Mouse (Mus musculus) heart, embryonic 16.5 days (tissue): ENCODE data around the gene Wnt6. TPM values are rescaled to one million over a fixed set of nuclear protein-coding genes. Genes with fewer than 3 reads are reported as not detected.

Experiments used
- ATAC-seq: fragments of 200-750 bp; cut with Nextera tagmentation; replicated peaks from 2 replicates; pipeline ENCODE4 v1.8.0; 2017; ENCODE audit warnings: moderate number of reproducible peaks; ENCODE audit not compliant: insufficient read depth, low FRiP score; ENCODE audit errors: extremely low read depth
- H3K27ac ChIP-seq: fragments of 300-500 bp; sonication (generic); 2 replicates; pipeline ENCODE4 v1.5.1; 2014; ENCODE audit warnings: mild to moderate bottlenecking, low read length, control low read depth, moderate library complexity
- H3K27me3 ChIP-seq: fragments of 300-500 bp; sonication (generic); 2 replicates; pipeline ENCODE4 v1.6.1; 2014; ENCODE audit warnings: low read length, mixed read lengths; ENCODE audit not compliant: control insufficient read depth, insufficient read depth
- H3K36me3 ChIP-seq: fragments of 300-500 bp; sonication (generic); 2 replicates; pipeline ENCODE4 v1.6.1; 2014; ENCODE audit not compliant: control insufficient read depth, insufficient read depth
- H3K4me1 ChIP-seq: fragments of 300-500 bp; sonication (generic); 2 replicates; pipeline ENCODE4 v1.6.1; 2014; ENCODE audit warnings: low read length, mixed read lengths; ENCODE audit not compliant: control insufficient read depth, insufficient read depth
- H3K4me2 ChIP-seq: fragments of 300-500 bp; sonication (generic); 2 replicates; pipeline ENCODE4 v1.6.1; 2014; ENCODE audit warnings: low read depth, mild to moderate bottlenecking, control low read depth, low read length
- H3K4me3 ChIP-seq: fragments of 300-500 bp; sonication (generic); 2 replicates; pipeline ENCODE4 v1.5.1; 2014; ENCODE audit warnings: mild to moderate bottlenecking, control low read depth, low read length
- H3K9ac ChIP-seq: fragments of 300-500 bp; sonication (generic); 2 replicates; pipeline ENCODE4 v1.6.1; 2014; ENCODE audit warnings: low read length, control low read depth
- H3K9me3 ChIP-seq: fragments of 300-500 bp; sonication (generic); replicated peaks from 2 replicates; pipeline ENCODE4 v1.6.1; 2016; ENCODE audit warnings: low read length; ENCODE audit not compliant: control insufficient read depth
- WGBS: fragments of 180-500 bp; shearing (Covaris S2); extraction: QIAGEN DNeasy Blood & Tissue Kit; methylation state at CpG from one replicate; pipeline ENCODE4 v1.1.7; 2014; 5-methylcytosine and 5-hydroxymethylcytosine counted together
- polyA plus RNA-seq: library from polyadenylated mRNA; unstranded; fragments of >200 nt; fragmentation: Nextera tagmentation; extraction: Ambion mirVana; gene quantifications from 2 replicates; pipeline ENCODE4 v1.2.1, GENCODE M21; 2015

Gene Wnt6
- polyA plus RNA-seq, result 0.36 and 0.71 TPM in 2 replicates

DNA sequence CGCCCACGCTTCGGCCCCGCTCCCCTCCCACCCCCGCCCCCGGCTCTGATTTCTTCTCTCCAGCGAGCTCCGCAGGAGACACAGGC, at the start of gene Wnt6:
Gene Wnt6 (plus strand): TSS at position 48 of the 86 bp plus-strand sequence.
- H3K4me1 ChIP-seq, result peaks cover 21% of the 10 kb centered on the region
- peaks cover 79% of the 10 kb centered on the region for H3K27me3 ChIP-seq
- no peak within 1 kb of the TSS for H3K27ac ChIP-seq
- H3K4me3 ChIP-seq, result peak within 1 kb of the TSS; percentile 59
- H3K36me3 ChIP-seq, result no peaks in the 10 kb centered on the region
- peak within 1 kb of the TSS; percentile 91 for H3K4me2 ChIP-seq
- ATAC-seq, result no peak
- WGBS, result no CpG with 5 or more reads among the region's 8 CpGs
- peak within 1 kb of the TSS; percentile 28 for H3K9ac ChIP-seq
- no peaks in the 10 kb centered on the region for H3K9me3 ChIP-seq

DNA sequence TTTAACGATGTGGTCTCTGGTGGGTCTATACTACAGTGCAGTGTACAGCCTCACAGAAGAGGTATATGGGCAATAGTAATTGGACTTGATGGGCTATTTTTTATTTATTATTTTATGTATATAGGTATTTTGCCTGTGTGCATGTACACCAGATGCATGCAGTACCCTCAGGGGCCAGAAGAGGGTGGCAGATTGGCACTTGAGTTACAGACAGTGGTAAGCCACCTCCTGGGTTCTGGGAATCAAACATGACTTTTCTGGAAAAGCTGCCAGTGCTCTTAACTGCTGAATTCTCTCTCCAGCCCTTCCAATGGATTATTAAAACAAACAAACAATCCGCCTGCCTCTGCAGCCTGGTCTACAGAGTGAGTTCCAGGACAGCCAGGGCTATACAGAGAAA, 47.9 kb upstream of the Wnt6 start:
- 78% methylated on average over 2 of the region's 2 CpGs for WGBS
- no peaks in the 10 kb centered on the region for H3K9me3 ChIP-seq
- H3K4me3 ChIP-seq, result no peak overlapping the region
- H3K27ac ChIP-seq, result no peak overlapping the region
- H3K36me3 ChIP-seq, result no peaks in the 10 kb centered on the region
- no peak overlapping the region for H3K4me2 ChIP-seq
- ATAC-seq, result no peak
- H3K27me3 ChIP-seq, result no peaks in the 10 kb centered on the region
- no peak overlapping the region for H3K9ac ChIP-seq
- no peaks in the 10 kb centered on the region for H3K4me1 ChIP-seq

DNA sequence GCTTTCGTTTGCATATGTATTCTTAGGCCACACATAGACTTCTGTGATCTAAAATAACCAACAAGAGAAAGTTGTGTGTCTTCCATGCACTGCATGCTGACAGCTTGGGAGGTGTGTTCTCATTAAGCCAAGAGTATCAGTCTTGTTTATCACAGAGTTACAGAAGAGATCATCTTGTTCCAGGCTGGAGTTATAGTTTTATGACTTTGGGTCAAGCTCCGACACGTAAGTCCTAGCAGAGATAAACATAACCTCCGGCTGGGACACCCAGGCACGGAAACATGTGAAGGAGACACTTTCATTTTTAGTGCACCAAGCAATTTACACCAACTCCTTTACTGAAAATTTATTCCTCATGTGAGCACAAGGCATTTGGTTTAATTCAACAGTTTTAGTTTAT, 45.6 kb upstream of the Wnt6 start:
- no peaks in the 10 kb centered on the region for H3K9me3 ChIP-seq
- no peak overlapping the region for H3K4me2 ChIP-seq
- H3K36me3 ChIP-seq, result no peaks in the 10 kb centered on the region
- no peak overlapping the region for H3K9ac ChIP-seq
- no peak overlapping the region for H3K27ac ChIP-seq
- H3K4me1 ChIP-seq, result no peaks in the 10 kb centered on the region
- WGBS, result 61% methylated on average over 5 of the region's 5 CpGs
- H3K4me3 ChIP-seq, result no peak overlapping the region
- H3K27me3 ChIP-seq, result no peaks in the 10 kb centered on the region
- ATAC-seq, result no peak

DNA sequence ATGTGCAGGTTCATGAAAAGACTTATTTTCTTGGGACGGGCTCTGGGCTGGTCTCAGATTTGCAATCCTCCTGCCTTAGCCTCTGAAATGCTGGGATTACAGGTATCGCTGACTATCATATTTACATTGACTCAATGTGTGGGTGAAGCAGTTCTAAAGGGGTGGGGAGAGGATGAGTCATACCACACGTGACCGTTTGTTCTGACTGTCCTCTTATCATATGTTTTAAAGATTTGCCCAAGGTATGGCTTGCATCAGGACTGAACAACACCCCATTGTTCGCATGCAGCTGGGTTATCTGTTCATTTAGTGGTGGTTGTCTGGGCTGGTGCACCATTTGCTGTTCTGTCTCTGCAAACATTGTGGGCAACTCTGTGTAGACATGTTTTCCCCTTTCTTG, 45.0 kb upstream of the Wnt6 start:
- no peak overlapping the region for H3K4me3 ChIP-seq
- no peaks in the 10 kb centered on the region for H3K9me3 ChIP-seq
- no peaks in the 10 kb centered on the region for H3K4me1 ChIP-seq
- WGBS, result 52% methylated on average over 5 of the region's 5 CpGs
- H3K27me3 ChIP-seq, result no peaks in the 10 kb centered on the region
- H3K9ac ChIP-seq, result no peak overlapping the region
- H3K27ac ChIP-seq, result no peak overlapping the region
- H3K36me3 ChIP-seq, result no peaks in the 10 kb centered on the region
- no peak for ATAC-seq
- H3K4me2 ChIP-seq, result no peak overlapping the region

DNA sequence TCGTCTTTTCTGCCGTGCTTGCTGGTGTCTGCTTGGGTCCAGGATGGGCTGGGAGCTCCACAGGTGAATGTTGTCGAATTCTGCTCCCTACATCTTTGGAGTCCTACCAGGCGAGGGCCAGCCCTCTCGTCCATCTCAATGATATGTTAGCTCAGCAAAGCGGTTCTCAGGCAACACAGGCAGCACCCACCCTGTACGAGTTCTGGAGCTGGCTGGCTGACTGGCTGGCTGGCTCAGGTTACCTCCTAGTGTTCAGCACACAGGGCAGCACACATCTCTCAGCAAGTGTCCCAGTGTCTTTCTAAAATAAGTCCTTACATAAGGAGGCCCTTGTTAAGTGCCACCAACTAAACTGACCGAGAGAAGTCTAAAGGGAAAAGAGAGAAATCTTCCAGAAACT, 43.2 kb upstream of the Wnt6 start:
- Histone ChIP-seq H3K27me3 (no peaks in the 10 kb centered on the region), H3K4me2 (no peak overlapping the region), H3K9me3 (no peaks in the 10 kb centered on the region), H3K36me3 (no peaks in the 10 kb centered on the region), H3K27ac (no peak overlapping the region), H3K4me1 (no peaks in the 10 kb centered on the region), H3K4me3 (no peak overlapping the region), H3K9ac (no peak overlapping the region)
- no peak for ATAC-seq
- 68% methylated on average over 8 of the region's 8 CpGs for WGBS

DNA sequence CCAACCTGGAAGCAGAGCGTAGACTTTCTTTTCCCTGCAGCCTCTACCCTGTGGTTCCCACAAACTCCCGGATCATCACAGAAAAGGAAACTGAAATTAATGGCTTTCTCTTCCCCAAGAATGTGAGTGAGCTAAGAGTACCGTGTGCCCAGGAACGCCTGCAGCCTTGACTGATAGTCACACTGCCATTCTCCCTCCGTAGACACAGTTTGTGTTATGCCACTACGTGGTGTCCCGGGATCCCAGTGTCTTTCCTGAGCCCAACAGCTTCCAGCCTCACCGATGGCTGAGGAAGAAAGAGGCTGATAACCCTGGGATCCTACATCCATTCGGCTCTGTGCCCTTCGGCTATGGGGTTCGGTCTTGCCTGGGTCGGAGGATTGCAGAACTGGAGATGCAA, 34.7 kb upstream of the Wnt6 start:
- Histone ChIP-seq H3K36me3 (no peaks in the 10 kb centered on the region), H3K9ac (no peak overlapping the region), H3K4me1 (no peaks in the 10 kb centered on the region), H3K9me3 (no peaks in the 10 kb centered on the region), H3K4me3 (no peak overlapping the region), H3K27me3 (no peaks in the 10 kb centered on the region), H3K4me2 (no peak overlapping the region), H3K27ac (no peak overlapping the region)
- no peak for ATAC-seq
- 81% methylated on average over 12 of the region's 12 CpGs for WGBS

DNA sequence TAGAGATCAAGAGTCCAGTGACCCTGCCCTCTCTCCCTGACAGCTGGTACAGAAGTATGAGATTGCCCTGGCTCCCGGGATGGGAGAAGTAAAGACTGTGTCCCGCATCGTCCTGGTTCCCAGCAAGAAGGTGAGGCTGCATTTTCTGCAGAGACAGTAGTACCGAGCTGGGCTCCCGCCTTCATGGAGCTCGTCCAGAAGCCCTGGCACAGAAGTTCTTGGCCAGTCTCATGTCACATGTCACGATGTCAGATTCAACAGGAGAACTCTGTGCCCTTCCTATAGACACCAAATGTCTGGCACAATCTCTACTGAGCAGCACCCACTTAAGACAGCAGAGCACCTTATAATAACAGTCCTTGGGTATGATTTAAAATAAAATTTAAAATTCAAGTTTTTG, 34.2 kb upstream of the Wnt6 start:
- H3K27ac ChIP-seq, result no peak overlapping the region
- no peak for ATAC-seq
- H3K4me3 ChIP-seq, result no peak overlapping the region
- H3K9ac ChIP-seq, result no peak overlapping the region
- H3K9me3 ChIP-seq, result no peaks in the 10 kb centered on the region
- H3K27me3 ChIP-seq, result no peaks in the 10 kb centered on the region
- 75% methylated on average over 7 of the region's 7 CpGs for WGBS
- no peaks in the 10 kb centered on the region for H3K4me1 ChIP-seq
- H3K4me2 ChIP-seq, result no peak overlapping the region
- no peaks in the 10 kb centered on the region for H3K36me3 ChIP-seq

DNA sequence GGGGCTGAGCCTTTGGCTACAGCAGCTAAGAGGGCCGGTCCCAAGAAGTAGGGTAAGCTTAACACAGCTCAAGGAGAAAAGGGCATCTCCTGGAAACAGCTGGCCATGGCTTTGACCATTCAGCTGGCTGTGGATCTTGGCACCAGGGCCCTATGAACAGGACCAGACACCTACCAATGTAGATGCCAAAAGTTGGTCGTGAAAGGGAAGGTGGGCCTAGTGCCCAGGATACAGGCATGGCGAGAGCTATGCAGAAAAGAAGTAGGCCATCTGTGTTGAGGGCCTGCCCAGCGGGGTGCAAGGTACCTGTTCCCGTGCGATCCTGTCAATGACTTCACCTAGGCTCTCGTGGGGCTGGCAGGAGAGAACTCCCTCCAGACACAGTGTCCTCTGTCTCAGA, 30.8 kb upstream of the Wnt6 start:
- Histone ChIP-seq H3K9ac (no peak overlapping the region), H3K4me1 (no peaks in the 10 kb centered on the region), H3K4me3 (no peak overlapping the region), H3K9me3 (no peaks in the 10 kb centered on the region), H3K36me3 (no peaks in the 10 kb centered on the region), H3K4me2 (no peak overlapping the region), H3K27ac (no peak overlapping the region), H3K27me3 (no peaks in the 10 kb centered on the region)
- no peak for ATAC-seq
- 75% methylated on average over 7 of the region's 7 CpGs for WGBS

DNA sequence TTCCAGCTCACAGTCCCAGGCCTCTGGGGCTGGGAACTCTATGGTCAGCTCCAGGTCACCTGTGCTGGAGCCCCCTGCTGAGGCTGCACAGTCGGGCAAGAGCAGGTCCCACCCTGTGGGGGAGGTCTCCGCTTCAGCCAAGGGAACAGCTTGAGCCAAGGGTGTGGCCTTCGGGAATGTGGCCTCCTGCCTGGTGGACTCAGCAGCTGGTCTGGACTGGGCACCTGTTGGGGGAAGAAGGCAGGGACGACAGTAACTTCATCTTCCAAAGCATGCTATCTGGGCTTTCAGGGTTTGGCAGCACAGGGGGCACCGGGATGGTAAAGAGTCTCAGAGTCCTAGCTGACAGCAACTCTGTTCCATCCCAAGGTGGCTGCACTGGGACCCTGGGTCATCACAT, 24.4 kb upstream of the Wnt6 start:
- H3K27me3 ChIP-seq, result no peaks in the 10 kb centered on the region
- H3K9ac ChIP-seq, result no peak overlapping the region
- no peaks in the 10 kb centered on the region for H3K9me3 ChIP-seq
- no peak overlapping the region for H3K27ac ChIP-seq
- H3K4me1 ChIP-seq, result peaks cover 11% of the 10 kb centered on the region
- WGBS, result 63% methylated on average over 5 of the region's 5 CpGs
- ATAC-seq, result no peak
- H3K4me3 ChIP-seq, result no peak overlapping the region
- H3K36me3 ChIP-seq, result no peaks in the 10 kb centered on the region
- no peak overlapping the region for H3K4me2 ChIP-seq

DNA sequence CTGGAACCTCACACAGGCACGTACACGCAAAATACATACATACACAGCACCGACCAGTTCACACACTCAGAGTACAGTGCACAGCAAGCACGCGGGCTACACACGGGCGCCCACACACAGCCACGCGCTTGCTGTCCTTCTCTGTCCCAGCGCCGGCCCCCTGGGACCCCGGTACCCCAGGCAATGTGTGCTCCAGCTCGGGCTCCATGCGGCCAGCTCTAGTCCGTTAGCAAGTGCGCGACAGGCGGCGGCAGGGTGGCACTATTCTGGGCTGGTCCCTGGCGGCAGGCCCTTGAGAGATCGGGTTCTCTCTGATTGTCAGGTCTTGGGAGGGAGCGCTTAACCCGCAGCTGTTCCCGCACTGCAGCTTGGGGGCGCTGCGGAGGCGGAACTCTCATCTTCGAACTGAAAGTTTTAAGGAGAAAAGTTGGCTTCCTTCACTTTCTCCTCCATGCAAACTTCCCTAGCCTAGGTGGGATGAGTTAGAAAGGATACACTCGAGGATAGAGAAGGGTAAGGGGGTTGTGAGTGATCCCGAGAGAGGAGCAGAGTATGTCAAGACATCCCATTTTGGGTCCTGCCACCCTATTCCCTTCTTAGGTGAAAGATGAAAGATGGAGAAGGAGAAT, 22.9 kb upstream of the Wnt6 start, which contains the start of gene Prkag3:
Gene Prkag3 (minus strand): TSS at position 579 of the 629 bp plus-strand sequence.
- Histone ChIP-seq H3K27ac (peak within 1 kb of the TSS; percentile 78), H3K9ac (peak within 1 kb of the TSS; percentile 63), H3K9me3 (no peaks in the 10 kb centered on the region), H3K4me2 (peak within 1 kb of the TSS; percentile 59), H3K36me3 (no peaks in the 10 kb centered on the region), H3K4me1 (peaks cover 11% of the 10 kb centered on the region), H3K27me3 (no peaks in the 10 kb centered on the region), H3K4me3 (peak within 1 kb of the TSS; percentile 49)
- WGBS, result 6% methylated on average over 30 of the region's 30 CpGs
- peak; percentile 87 for ATAC-seq
